Mouse (Mus musculus): ENCODE data around the gene Fam196a. TPM values are rescaled to one million over a fixed set of nuclear protein-coding genes. Genes with fewer than 3 reads are reported as not detected.
A peak's percentile ranks its signal among the peaks of the same experiment; 100 is the strongest.

Gene Fam196a
- 2.3 and 3.0 TPM in 2 replicates for polyA plus RNA-seq (2015; fragmentation: Nextera tagmentation; extraction: Ambion mirVana)

DNA sequence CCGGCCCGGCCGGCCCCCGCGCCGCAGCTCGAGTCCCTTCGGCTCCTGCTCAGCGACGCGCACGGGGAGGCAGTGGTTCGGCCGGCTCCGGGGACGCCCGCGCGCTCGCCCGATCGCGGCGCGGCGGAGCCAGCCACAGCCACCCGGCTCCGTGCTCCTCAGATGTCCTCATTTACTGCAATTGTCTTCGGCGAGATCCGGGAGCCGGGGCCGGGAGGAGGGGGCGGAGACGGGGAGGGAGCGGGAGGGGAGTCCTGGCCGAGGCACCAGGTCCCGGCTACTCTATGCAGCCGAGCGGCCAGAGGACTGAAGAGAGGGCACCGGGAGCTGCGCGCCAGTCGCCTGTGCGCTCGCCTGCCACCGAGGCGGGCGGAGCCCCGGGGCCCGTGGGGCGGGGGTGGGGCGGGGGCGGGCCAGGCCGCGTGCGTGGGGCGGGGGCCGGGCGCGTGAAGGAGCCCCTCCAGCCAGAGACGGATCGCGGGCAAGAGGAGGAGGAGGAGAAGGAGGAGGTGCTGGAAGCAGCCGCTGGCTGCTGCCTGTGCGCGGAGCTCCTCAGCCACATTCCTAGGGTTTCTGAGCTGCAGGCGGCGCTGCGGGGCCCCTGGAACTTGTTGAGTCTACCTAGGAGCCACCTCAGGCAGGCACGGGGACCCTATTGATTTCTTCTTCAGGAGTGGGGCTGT, at the start of gene Fam196a:
Gene Fam196a, minus strand, starts transcription at position 504 of the 683 bp plus-strand sequence.
- ATAC-seq (ENCODE audit: low FRiP score, low TSS enrichment), result peak; percentile 93
- peak within 1 kb of the TSS; percentile 96 for H3K4me2 ChIP-seq (replicated peaks; ENCODE audit: low read depth, low read length)
- no peak within 1 kb of the TSS for H3K27ac ChIP-seq (ENCODE audit: low read length)
- peaks cover 4% of the 10 kb centered on the region; the same call in 1 of the 2 replicates for H3K36me3 ChIP-seq (ENCODE audit: insufficient read depth, low read length)
- H3K27me3 ChIP-seq (ENCODE audit: insufficient read depth, low read length), result 0 out of 2 replicates have a peak, but pooled peaks cover 9% of the 10 kb centered on the region
- H3K4me3 ChIP-seq (ENCODE audit: low read length), result peak within 1 kb of the TSS; percentile 56
- H3K4me1 ChIP-seq (ENCODE audit: insufficient read depth, low read length), result peaks cover 23% of the 10 kb centered on the region
- WGBS, result under 1% methylated on average over 50 of the region's 71 CpGs
- H3K9ac ChIP-seq (replicated peaks; ENCODE audit: low read length), result peak within 1 kb of the TSS; percentile 63
- no peaks in the 10 kb centered on the region for H3K9me3 ChIP-seq (ENCODE audit: low read length)

GRCm38 (mm10) chr7:134961608-134962007, 23.4 kb upstream of the Fam196a start:
- H3K4me1 ChIP-seq (ENCODE audit: insufficient read depth, low read length), result no peaks in the 10 kb centered on the region
- ATAC-seq (ENCODE audit: low FRiP score, low TSS enrichment), result no peak
- no peaks in the 10 kb centered on the region for H3K27me3 ChIP-seq (ENCODE audit: insufficient read depth, low read length)
- H3K9me3 ChIP-seq (ENCODE audit: low read length), result no peaks in the 10 kb centered on the region
- no peak overlapping the region for H3K4me3 ChIP-seq (ENCODE audit: low read length)
- no peak overlapping the region for H3K4me2 ChIP-seq (replicated peaks; ENCODE audit: low read depth, low read length)
- no peaks in the 10 kb centered on the region for H3K36me3 ChIP-seq (ENCODE audit: insufficient read depth, low read length)
- H3K9ac ChIP-seq (replicated peaks; ENCODE audit: low read length), result no peak overlapping the region
- no peak overlapping the region for H3K27ac ChIP-seq (ENCODE audit: low read length)
- WGBS, result 84% methylated on average over 2 of the region's 2 CpGs

DNA sequence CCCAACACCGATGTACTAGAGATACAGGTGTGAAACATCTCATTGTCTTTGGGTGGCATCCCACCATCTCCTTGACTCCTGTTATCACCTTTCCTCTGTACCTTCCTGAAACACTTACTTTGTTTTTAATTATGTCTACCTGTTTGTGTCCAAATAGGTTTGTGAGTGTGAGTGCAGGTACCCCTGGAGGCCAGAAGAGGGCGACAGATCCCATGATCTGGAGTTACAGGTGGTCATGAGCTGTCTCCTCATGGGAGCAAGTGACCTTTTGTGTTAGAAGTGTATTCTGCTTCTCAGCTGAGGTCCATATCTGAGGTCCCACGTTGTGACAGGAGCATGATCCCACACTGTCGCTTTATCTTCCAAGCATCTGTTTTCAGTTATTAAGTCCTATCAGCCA, 22.6 kb upstream of the Fam196a start:
- H3K4me1 ChIP-seq (ENCODE audit: insufficient read depth, low read length), result no peaks in the 10 kb centered on the region
- no peak for ATAC-seq (ENCODE audit: low FRiP score, low TSS enrichment)
- 70% methylated on average over 4 of the region's 4 CpGs for WGBS
- H3K9ac ChIP-seq (replicated peaks; ENCODE audit: low read length), result no peak overlapping the region
- H3K36me3 ChIP-seq (ENCODE audit: insufficient read depth, low read length), result no peaks in the 10 kb centered on the region
- no peaks in the 10 kb centered on the region for H3K9me3 ChIP-seq (ENCODE audit: low read length)
- no peaks in the 10 kb centered on the region for H3K27me3 ChIP-seq (ENCODE audit: insufficient read depth, low read length)
- no peak overlapping the region for H3K4me2 ChIP-seq (replicated peaks; ENCODE audit: low read depth, low read length)
- no peak overlapping the region for H3K27ac ChIP-seq (ENCODE audit: low read length)
- no peak overlapping the region for H3K4me3 ChIP-seq (ENCODE audit: low read length)

DNA sequence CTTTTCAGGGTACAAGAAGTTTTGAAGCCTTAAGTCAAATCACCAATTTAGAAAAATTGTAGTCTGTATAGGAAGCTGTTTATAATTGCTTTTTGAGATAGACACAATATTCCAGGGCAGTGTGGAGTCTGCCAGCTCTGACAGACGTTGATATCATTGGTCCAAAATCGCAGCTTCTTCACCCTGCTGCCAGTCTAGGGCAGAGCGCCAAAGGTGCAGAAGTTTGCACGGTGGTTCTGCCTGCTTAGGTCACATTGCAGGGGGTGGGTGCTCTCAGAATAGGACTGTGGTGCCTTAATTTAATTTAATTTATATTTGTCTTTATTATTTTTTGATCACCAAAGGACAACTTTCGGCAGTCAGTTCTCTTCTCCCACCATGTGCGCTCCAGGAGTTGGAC, 20.9 kb upstream of the Fam196a start:
- Histone ChIP-seq H3K27me3 (ENCODE audit: insufficient read depth, low read length) (no peaks in the 10 kb centered on the region), H3K4me2 (replicated peaks; ENCODE audit: low read depth, low read length) (no peak overlapping the region), H3K4me3 (ENCODE audit: low read length) (no peak overlapping the region), H3K36me3 (ENCODE audit: insufficient read depth, low read length) (no peaks in the 10 kb centered on the region), H3K4me1 (ENCODE audit: insufficient read depth, low read length) (no peaks in the 10 kb centered on the region), H3K9me3 (ENCODE audit: low read length) (no peaks in the 10 kb centered on the region), H3K9ac (replicated peaks; ENCODE audit: low read length) (no peak overlapping the region), H3K27ac (ENCODE audit: low read length) (no peak overlapping the region)
- WGBS, result 94% methylated on average over 6 of the region's 6 CpGs
- no peak for ATAC-seq (ENCODE audit: low FRiP score, low TSS enrichment)

DNA sequence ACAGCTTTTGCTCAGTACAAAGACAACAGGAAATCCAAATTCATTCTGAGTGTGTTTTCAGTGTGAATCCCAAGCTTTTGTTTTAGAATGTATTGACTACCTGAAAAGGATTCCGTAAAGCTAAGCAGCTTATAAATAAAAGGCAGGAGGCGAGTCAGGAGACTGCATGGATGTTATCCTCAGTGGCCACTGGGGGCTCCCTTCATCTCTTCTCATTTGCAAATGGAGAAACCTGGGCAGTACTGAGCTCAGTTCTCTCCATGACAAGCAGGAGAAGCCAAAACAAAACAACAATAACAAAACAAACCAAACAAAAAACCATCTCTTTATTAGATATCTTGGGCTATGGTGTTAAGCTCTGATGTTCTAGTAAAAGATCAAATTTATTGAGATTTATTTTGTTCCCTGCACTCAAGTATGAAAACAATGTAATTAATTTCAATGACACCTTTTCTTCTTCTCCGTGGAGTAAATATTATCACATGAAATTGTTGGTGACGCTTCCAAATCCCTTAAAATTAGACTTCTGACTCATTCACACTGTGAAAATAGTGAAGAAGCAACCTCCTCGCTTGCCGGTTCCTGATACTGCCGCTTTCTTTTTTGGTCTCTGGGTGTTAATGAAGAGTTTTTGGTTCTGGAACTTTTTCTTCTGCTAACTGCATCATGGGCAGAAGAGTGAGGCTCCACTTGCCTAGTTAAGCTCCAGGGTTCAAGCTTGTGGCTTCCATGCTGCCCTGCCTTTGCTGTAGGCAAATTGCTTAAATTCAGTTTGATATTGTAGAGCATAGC, 7.9 kb upstream of the Fam196a start:
- H3K4me1 ChIP-seq (ENCODE audit: insufficient read depth, low read length), result peaks cover 13% of the 10 kb centered on the region
- no peaks in the 10 kb centered on the region for H3K27me3 ChIP-seq (ENCODE audit: insufficient read depth, low read length)
- 90% methylated on average over 7 of the region's 7 CpGs for WGBS
- H3K4me2 ChIP-seq (replicated peaks; ENCODE audit: low read depth, low read length), result no peak overlapping the region
- no peak overlapping the region for H3K9ac ChIP-seq (replicated peaks; ENCODE audit: low read length)
- no peak for ATAC-seq (ENCODE audit: low FRiP score, low TSS enrichment)
- no peak overlapping the region for H3K27ac ChIP-seq (ENCODE audit: low read length)
- H3K9me3 ChIP-seq (ENCODE audit: low read length), result no peaks in the 10 kb centered on the region
- H3K36me3 ChIP-seq (ENCODE audit: insufficient read depth, low read length), result peaks cover 4% of the 10 kb centered on the region; the same call in 1 of the 2 replicates
- H3K4me3 ChIP-seq (ENCODE audit: low read length), result no peak overlapping the region

GRCm38 (mm10) chr7:134943701-134944100, 5.5 kb upstream of the Fam196a start:
- no peak for ATAC-seq (ENCODE audit: low FRiP score, low TSS enrichment)
- H3K9ac ChIP-seq (replicated peaks; ENCODE audit: low read length), result no peak overlapping the region
- H3K4me3 ChIP-seq (ENCODE audit: low read length), result no peak overlapping the region
- H3K4me1 ChIP-seq (ENCODE audit: insufficient read depth, low read length), result peaks cover 16% of the 10 kb centered on the region
- no peaks in the 10 kb centered on the region for H3K27me3 ChIP-seq (ENCODE audit: insufficient read depth, low read length)
- no peak overlapping the region for H3K27ac ChIP-seq (ENCODE audit: low read length)
- H3K4me2 ChIP-seq (replicated peaks; ENCODE audit: low read depth, low read length), result no peak overlapping the region
- H3K9me3 ChIP-seq (ENCODE audit: low read length), result no peaks in the 10 kb centered on the region
- 73% methylated on average over 7 of the region's 7 CpGs for WGBS
- peaks cover 4% of the 10 kb centered on the region; the same call in 1 of the 2 replicates for H3K36me3 ChIP-seq (ENCODE audit: insufficient read depth, low read length)

- Histone ChIP-seq H3K9ac (replicated peaks; ENCODE audit: low read length) (no peak overlapping the region), H3K36me3 (ENCODE audit: insufficient read depth, low read length) (peaks cover 4% of the 10 kb centered on the region; the same call in 1 of the 2 replicates), H3K4me2 (replicated peaks; ENCODE audit: low read depth, low read length) (no peak overlapping the region), H3K4me3 (ENCODE audit: low read length) (no peak overlapping the region), H3K4me1 (ENCODE audit: insufficient read depth, low read length) (peaks cover 20% of the 10 kb centered on the region), H3K9me3 (ENCODE audit: low read length) (no peaks in the 10 kb centered on the region), H3K27me3 (ENCODE audit: insufficient read depth, low read length) (no peaks in the 10 kb centered on the region), H3K27ac (ENCODE audit: low read length) (no peak overlapping the region)
- 72% methylated on average over 6 of the region's 6 CpGs for WGBS
- no peak for ATAC-seq (ENCODE audit: low FRiP score, low TSS enrichment)
These were observed 4.8 kb upstream of the Fam196a start for GRCm38 (mm10) chr7:134943063-134943462.

- H3K9ac ChIP-seq (replicated peaks; ENCODE audit: low read length), result no peak overlapping the region
- no peaks in the 10 kb centered on the region for H3K9me3 ChIP-seq (ENCODE audit: low read length)
- H3K27ac ChIP-seq (ENCODE audit: low read length), result no peak overlapping the region
- peaks cover 4% of the 10 kb centered on the region; the same call in 1 of the 2 replicates for H3K36me3 ChIP-seq (ENCODE audit: insufficient read depth, low read length)
- H3K4me3 ChIP-seq (ENCODE audit: low read length), result no peak overlapping the region
- H3K4me2 ChIP-seq (replicated peaks; ENCODE audit: low read depth, low read length), result no peak overlapping the region
- H3K4me1 ChIP-seq (ENCODE audit: insufficient read depth, low read length), result peaks cover 28% of the 10 kb centered on the region
- WGBS, result 93% methylated on average over 6 of the region's 6 CpGs
- ATAC-seq (ENCODE audit: low FRiP score, low TSS enrichment), result no peak
- H3K27me3 ChIP-seq (ENCODE audit: insufficient read depth, low read length), result 0 out of 2 replicates have a peak, but pooled peaks cover 3% of the 10 kb centered on the region
These were observed 3.7 kb upstream of the Fam196a start for GRCm38 (mm10) chr7:134941891-134942290.

- Histone ChIP-seq H3K27ac (ENCODE audit: low read length) (no peak overlapping the region), H3K4me3 (ENCODE audit: low read length) (peak overlapping the region; percentile 56), H3K9me3 (ENCODE audit: low read length) (no peaks in the 10 kb centered on the region), H3K36me3 (ENCODE audit: insufficient read depth, low read length) (peaks cover 4% of the 10 kb centered on the region; the same call in 1 of the 2 replicates), H3K9ac (replicated peaks; ENCODE audit: low read length) (peak overlapping the region; percentile 63), H3K4me2 (replicated peaks; ENCODE audit: low read depth, low read length) (peak overlapping the region; percentile 96), H3K27me3 (ENCODE audit: insufficient read depth, low read length) (0 out of 2 replicates have a peak, but pooled peaks cover 9% of the 10 kb centered on the region), H3K4me1 (ENCODE audit: insufficient read depth, low read length) (peaks cover 23% of the 10 kb centered on the region)
- WGBS, result under 1% methylated on average over 35 of the region's 37 CpGs
- ATAC-seq (ENCODE audit: low FRiP score, low TSS enrichment), result peak; percentile 68
These were observed 731 bp downstream of the Fam196a start for GRCm38 (mm10) chr7:134937471-134937926.

Measured in kidney, embryonic 16.5 days (tissue).